Mouse (Mus musculus) G1E-ER4 (cell line): Measurements from ENCODE around the gene Paics. TPM values are rescaled to one million over a fixed set of nuclear protein-coding genes. Genes with fewer than 3 reads are reported as not detected.

Experiments used
- GATA1 ChIP-seq: IDR thresholded peaks from one replicate; pipeline ENCODE4 v1.8.0; 2012; ENCODE audit warnings: low read length, inconsistent platforms
- polyA plus RNA-seq: library from polyadenylated mRNA; stranded (reverse); fragments of >175 nt; gene quantifications from 2 replicates; pipeline ENCODE4 v1.2.3, GENCODE M21; 2012

The Paics gene
- polyA plus RNA-seq, 1 experiment: 19.1 TPM

DNA sequence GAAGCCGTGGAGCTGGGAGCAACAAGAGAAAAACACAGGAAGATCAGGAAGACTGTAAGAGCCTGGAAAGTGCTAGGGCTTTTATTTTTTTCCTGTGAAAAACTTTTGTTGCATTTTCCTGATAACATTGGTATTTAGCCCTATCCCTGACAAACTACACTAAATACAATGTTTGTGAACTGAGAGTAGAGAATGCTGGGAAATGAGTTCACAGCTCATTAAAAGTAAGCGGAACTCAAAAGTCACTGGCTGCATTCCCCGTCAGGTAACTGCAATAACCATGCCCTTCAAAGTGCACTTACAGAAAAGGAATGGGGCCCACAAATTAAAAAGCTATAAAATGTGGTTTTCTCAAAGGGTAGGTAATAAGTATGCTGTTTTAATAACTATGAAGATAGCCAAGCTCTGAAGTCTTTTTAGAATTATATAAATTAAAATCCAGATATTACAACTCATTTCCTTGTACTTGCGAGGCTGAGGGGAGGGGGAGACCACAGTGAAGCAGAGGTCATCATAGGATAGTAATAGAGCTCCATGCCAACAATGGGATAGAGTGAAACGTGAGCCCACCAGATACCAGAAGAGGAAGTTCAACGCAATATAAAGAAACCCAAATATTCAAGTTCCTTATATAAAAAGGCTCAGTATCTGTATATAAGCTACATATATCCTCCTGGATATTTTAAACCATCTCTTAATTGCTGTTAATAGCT lies 6.0 kb upstream of the Paics start:
- no peak for TF ChIP-seq GATA1

DNA sequence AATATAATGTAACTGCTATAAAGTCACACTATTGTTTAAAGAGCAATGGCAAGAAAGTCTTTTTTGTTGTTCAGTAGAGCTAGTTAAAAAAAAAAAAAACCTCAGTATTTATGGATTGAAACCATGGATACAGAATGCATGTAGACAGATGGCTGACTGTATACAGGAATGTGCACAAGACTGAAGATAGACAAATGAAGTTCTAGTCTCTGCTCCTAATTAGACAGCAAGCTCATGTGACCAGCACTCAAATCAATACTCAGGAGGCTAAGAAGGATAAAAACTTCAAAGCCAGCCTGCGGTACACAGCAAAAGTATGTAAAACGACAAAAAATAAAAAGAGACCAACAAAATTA lies 5.5 kb upstream of the Paics start:
- TF ChIP-seq GATA1: no peak

DNA sequence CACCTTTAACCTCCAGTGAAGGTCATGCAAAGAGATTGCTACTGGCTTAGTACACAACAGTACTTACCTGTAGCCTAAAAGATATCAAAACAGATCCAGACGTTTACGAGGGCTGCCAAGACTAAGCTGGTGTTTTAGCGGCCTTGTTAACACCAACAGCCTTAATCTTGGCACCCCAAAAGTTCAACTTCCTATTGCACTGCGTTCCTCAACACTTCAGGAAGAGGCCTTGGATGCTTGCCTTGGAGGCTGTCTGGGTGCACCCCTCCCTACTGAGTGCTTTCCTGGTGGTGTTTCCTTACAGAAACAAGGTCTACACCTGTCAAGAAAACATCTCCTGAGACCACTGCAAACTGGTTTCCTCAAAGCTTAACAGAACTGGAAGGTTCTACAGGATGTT lies 4.0 kb upstream of the Paics start:
- TF ChIP-seq GATA1: no peak

DNA sequence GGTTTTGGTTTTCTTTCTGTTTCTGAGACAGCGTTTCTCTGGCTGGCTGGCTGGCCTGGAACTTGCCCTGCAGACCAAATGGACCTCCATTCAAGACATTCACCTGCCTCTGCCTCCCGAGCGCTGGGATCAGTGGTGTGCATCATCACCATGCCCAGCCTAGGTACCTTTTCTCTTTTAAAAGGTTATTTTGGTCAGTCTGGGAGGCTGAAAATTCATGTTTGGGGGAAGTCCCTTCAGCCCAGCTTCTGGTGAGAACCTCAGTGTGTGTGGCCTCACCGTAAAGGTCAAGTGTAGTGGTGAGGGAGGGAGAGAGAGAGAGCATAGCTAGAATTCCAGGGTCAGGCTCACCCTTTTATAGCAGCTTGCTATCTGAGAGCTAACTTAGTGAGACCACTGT lies 3.3 kb upstream of the Paics start:
- no peak for TF ChIP-seq GATA1

DNA sequence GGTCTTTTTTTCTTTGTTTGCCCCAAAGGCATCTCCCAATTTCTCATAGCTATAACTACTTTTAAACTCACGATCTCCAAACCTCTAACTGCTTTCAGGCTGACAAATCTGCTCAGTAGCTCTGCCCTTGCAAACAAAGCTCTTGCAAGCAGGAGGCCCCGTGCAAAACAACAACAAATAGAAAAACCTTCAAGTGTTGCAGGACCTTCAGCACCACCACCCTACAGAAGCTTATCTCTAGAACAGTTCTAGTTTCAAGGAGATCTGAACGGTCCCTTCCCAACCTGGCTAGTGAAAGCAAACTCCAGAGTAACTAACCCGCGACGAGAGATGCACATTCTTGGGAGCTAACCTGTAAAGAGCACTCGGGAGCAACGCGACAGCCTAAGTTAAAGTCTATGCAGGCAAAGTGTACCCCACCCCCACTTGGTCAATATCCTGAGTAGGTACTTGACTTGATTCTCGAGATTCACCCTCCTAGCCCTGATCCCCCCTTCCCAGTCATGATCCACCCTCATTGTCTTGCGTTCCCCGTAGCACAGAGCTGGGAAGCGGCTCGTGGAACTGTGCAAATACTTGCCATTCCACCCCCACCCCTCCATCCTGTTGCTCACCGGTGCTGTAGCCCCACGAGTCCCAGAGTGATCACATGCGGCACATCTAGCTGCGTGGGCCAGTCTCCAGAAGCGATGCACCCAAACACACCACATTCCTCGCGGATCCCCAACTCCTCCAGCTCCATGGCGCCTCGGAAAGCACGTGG lies 583 bp upstream of the Paics start:
- TF ChIP-seq GATA1: no peak

DNA sequence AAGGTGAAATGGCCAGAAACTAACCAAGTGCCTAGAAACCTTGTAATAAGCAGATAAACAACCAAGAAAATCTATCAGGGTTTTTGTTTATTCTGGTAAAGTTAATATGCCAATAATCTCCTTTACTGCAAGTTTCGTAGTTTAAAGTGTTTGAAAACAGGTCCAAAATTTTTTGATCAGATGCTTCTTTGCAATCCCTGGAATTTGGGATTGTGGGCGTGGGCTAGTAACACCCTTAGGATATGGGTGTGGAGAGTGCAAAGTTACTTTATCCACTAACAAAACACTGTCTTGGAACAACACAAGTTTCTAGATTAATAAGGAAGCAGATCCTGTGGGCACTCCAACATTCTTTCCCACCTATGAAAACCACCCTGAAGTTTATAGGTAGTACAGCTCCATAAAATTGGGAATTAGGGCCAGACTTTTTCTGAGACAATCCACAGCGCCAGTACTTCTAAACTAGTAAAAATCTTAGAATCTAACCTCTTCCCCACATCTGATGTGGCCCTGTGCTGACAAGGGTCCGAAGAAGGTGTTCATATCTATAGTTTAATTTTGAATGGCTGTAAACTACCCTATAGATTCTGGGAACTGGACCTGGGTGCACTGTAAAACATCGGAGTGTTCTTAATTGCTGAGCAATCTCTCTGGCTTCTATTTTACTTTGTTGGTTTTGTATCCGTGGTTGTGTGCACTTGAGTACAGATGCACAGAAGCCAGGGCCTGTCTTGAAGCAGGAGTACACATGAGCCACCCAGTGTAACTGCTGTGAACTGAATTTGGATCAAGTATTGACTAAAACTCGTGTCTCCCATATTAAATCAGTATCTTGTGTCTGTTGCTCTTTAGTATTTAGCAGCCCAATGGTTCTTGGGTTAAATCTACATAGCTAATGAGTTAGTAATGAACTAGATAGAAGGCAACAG lies 1.3 kb downstream of the Paics start:
- TF ChIP-seq GATA1: no peak

DNA sequence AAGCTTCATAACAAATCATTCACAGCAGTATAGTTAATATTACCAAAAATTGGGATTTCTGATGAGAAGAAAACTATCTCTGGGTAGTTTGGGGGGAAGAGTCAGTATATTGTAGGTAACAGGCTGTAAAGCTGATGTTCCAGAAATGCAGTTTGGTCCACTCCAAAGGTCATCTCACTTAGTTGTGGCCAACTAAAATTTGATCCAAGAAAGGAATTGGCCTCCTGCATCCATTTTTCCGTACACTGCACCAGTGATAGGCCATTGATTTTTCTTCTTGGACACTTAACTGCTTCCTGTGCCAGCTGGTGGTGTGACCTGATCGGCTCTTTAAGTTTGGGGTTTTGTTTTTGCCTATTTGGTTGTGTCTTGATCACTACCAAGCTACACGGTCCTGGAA lies 2.7 kb downstream of the Paics start:
- TF ChIP-seq GATA1: no peak

DNA sequence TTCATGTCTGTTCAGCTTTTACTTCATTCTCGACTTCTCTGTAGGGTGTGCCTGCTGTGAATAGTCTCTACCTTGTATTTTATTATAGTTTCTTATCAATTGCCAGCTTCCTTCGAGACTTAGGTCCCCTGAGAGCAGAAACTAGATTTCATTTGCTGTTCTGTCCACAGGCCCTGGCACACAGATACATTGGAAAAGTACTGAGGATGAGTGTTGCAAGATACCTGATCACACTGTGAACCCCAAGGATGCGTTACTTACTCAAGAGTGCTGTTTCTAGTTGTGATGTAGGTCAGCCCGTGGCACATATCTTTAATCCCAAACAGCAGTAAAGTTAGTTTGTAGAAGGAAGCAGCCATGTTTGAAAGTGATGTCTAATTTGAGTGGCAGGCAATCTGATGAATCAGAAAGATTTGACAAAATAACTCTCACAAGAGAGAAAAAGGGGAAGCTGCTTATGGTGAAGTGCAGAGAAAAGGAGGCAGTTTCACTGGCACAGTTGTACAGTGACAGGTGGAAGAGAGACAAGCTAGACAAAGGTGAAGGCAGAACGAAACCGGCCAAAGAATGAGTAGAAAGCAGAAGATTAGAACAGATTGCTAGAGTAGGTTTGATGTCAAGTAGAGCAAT lies 3.3 kb downstream of the Paics start:
- TF ChIP-seq GATA1: no peak

DNA sequence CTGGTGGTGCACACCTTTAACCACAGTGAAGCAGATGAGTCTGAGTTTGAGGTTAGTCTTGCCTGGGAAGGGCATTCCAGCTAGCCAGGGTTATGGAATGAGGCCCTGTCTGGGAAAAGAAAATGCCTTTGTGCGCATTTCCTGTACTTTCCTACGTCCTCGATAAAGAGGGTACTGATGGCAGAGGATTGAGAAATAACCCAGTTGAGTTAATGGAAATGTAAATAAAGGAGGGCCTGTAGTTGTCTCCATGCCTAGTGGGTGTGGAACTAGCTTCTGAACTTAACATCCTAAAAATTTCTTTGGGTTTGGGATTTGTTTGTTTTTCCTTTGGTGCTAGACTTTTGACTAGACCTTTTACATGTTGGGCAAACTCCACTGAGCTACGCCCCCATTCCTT lies 4.4 kb downstream of the Paics start:
- no peak for TF ChIP-seq GATA1

DNA sequence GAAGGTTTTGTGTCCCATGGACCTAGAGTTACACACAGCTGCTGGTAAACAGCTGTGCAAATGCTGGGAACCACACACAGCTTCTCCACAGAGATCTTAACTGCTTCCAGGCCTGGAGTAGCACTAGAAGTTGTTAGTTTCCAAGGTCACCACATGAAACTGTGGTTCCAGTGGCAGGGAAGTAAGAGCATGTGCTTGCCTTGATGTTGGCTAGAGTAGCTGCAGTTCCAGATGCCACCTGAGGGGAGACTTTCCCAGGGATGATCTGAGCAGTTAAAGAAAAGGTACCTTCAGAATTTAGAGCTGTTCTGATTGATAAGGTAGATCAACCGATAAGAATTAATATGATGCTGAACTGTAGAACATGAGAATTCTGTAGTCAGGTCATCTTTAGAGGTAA lies 6.8 kb downstream of the Paics start:
- no peak for TF ChIP-seq GATA1

DNA sequence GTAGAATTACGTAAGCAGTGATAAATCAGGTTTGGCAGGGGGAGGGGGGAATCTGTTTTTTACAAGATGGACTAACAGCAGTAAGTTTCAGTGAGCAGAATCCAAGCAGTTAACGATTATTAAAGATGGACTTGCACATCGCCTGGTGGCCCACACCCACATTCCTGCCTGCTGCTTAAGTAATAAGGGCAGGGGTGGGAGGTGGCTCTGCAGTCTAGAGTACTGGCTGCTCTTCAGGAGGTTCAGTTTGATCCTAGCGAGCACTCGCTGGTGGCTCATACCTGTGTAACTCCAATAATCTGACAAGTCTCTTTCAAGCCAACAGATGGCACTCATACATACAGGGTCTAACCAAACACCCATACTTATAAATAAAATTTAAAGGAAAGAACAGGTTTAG lies 8.5 kb downstream of the Paics start:
- TF ChIP-seq GATA1: no peak

DNA sequence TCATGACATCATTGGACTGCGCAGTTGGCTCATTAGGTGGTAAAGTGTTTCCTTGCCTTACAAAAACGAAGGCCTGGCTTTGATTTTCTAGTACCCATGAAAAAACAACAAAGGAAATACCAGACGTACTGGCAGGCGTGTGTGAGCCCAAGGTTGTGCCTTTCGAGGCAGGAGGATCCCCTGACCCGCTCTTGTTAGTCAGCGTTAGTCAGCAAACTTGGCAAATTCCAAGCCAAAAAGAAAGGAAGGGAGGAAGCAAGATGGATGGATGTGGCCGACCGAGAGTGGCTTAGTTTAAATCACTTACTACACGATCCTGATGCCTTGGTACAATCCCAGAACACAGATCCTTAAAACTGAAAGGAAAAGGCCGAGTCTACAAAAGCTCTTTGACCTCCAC lies 11.4 kb downstream of the Paics start:
- no peak for TF ChIP-seq GATA1

DNA sequence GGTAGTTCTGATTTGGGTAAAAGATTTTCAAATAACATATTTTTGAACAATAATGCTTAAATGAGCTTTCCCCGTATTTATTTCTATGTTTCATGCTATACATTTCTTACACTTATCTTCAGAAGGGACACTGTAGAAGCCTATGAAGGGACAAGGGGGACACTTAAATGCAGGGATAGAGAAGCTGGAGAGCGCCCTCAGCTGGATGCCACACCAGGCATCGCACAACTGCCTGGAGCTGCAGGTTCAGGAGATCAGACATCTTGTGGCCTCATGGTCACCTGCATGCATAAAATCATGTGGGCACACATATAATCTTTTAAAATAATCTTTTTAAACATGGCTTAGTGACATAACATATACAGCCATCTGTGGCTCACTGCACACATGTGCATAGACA lies 13.5 kb downstream of the Paics start:
- TF ChIP-seq GATA1: no peak

DNA sequence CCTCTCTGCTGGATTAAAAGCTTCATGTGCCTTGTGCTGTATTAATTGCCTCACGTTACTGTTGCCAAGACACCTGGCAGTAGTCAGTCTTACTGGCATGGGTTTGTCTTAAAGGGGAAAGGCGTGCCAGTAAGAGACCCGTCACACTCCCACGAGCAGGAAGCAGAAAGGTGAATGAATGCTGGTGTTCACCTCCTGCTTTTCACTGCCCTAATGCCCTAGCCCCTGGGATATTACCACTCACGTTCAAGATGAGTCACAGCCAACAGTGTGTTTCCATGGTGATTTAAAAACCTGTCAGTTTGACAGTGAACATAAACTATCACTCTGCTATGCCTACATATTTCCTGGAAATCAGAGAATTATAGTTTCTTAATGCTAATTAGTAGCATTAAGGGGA lies 18.1 kb downstream of the Paics start:
- no peak for TF ChIP-seq GATA1

DNA sequence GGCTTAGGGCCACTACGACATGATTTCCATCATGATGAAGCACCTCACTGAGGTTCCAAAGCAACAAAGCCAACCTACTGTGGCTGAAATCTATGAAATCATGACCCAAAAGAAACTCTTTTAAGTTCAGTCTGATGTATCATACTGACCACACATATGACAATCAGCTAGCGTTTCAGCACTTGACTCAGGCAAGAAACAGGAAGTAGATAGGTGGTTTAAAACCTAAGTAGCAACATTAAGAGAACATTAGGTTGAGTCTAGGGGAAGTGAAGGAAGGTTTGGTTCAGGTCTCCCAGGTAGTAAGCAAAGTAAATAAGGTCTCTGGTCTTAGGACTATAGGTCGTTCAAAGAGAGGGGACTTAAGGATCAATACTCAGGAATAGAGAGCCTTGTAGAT lies 22.4 kb downstream of the Paics start:
- TF ChIP-seq GATA1: no peak

DNA sequence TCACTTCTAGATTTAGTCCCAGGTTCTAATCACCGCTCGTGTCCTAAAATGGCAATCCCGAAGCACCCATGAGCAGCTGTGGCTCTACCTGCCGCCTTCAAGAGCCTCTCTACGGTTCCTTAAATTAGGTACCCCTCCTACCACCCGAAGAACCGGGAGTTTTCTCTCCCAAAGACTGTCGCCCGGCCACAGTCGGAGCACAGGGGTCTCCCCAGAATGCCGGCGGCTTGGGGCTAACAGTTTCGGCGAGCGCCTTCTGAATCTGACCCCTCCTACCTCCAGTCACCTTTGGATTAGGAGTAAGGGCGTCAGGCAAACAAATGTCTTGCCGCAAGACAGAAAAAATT lies 23.1 kb downstream of the Paics start:
- TF ChIP-seq GATA1: no peak
